Comparison of ENCODE assay signal across 51 mouse cellular contexts in genomic region chr10:99176911-99177310, GRCm38 (mm10). TPM values are rescaled to one million over a fixed set of nuclear protein-coding genes. Genes with fewer than 3 reads are reported as not detected.
"Had no signal": no experiment of that assay in that cellular context is flagged by ENCODE, and none has a peak within 500 bp of the region (broad histone marks: within the 10 kb centered on the region; RNA-seq: fewer than 3 reads in every experiment).

No protein-coding gene starts in this region.

- H3K9ac ChIP-seq: heart, embryonic 12.5 days; heart, embryonic 13.5 days; heart, embryonic 15.5 days; hindbrain, embryonic 12.5 days; hindbrain, embryonic 13.5 days; hindbrain, embryonic 14.5 days; hindbrain, embryonic 15.5 days; intestine, embryonic 15.5 days; kidney, embryonic 15.5 days had no signal

- H3K4me2 ChIP-seq: heart, embryonic 12.5 days; heart, embryonic 13.5 days; heart, embryonic 15.5 days; hindbrain, embryonic 12.5 days; hindbrain, embryonic 13.5 days; hindbrain, embryonic 14.5 days; hindbrain, embryonic 15.5 days; intestine, embryonic 15.5 days; kidney, embryonic 15.5 days had no signal

- DNase-seq: heart, adult 2 months; heart, postnatal 10 days; heart, postnatal 14 days; heart, postnatal 36 days; heart, postnatal 4 days; kidney, adult 11 months; kidney, adult 18-20 months; kidney, adult 2 months; kidney, adult 8-10 months; kidney, adult 9 months; kidney, postnatal 10 days; kidney, postnatal 14 days; kidney, postnatal 25 days; kidney, postnatal 36 days; kidney, postnatal 4 days; layer of hippocampus, adult 9-11 months; layer of hippocampus, postnatal 36 days had no signal

- H3K4me3 ChIP-seq: heart, adult 2 months; heart, embryonic 10.5 days; heart, embryonic 12.5 days; heart, embryonic 13.5 days; heart, embryonic 15.5 days; hindbrain, embryonic 10.5 days; hindbrain, embryonic 12.5 days; hindbrain, embryonic 13.5 days; hindbrain, embryonic 15.5 days; intestine, embryonic 15.5 days; kidney, embryonic 15.5 days; layer of hippocampus, adult 2 months had no signal

- H3K27ac ChIP-seq: heart, adult 2 months; heart, embryonic 10.5 days; heart, embryonic 13.5 days; heart, embryonic 15.5 days; hindbrain, embryonic 10.5 days; hindbrain, embryonic 12.5 days; hindbrain, embryonic 13.5 days; hindbrain, embryonic 14.5 days; hindbrain, embryonic 15.5 days; hindbrain, postnatal 0 days; intestine, embryonic 15.5 days; kidney, embryonic 15.5 days; kidney, postnatal 0 days; layer of hippocampus, adult 2 months had no signal

- H3K9me3 ChIP-seq: heart, embryonic 10.5 days; heart, embryonic 13.5 days; heart, embryonic 15.5 days; hindbrain, embryonic 10.5 days; hindbrain, embryonic 12.5 days; hindbrain, embryonic 15.5 days; intestine, embryonic 15.5 days; kidney, embryonic 15.5 days had no signal

- ATAC-seq: hindbrain, embryonic 16.5 days; hindbrain, postnatal 0 days; inflammation-experienced regulatory T-cells, adult 6 months; intestine, embryonic 15.5 days; intestine, embryonic 16.5 days; intestine, postnatal 0 days had no signal

- H3K27me3 ChIP-seq: heart, embryonic 12.5 days; heart, embryonic 13.5 days; heart, embryonic 15.5 days; hindbrain, embryonic 12.5 days; hindbrain, embryonic 13.5 days; hindbrain, embryonic 15.5 days; intestine, embryonic 15.5 days; kidney, embryonic 15.5 days had no signal

- H3K36me3 ChIP-seq: heart, embryonic 10.5 days; heart, embryonic 13.5 days; heart, embryonic 15.5 days; hindbrain, embryonic 15.5 days; intestine, embryonic 15.5 days had no signal

RNA-seq across cellular contexts. Expression of gene Phxr2, which starts 50.8 kb away (rescaled TPM):
- total RNA-seq: heart, adult 2 months; heart, adult 8-10 months; heart, postnatal 10 days; heart, postnatal 14 days; heart, postnatal 25 days; heart, postnatal 36 days; heart, postnatal 4 days; hematopoietic stem cell, adult 5-6 weeks; hindbrain, postnatal 0 days; layer of hippocampus, adult 18-20 months; layer of hippocampus, adult 2 months; layer of hippocampus, adult 8-10 months; layer of hippocampus, postnatal 10 days; layer of hippocampus, postnatal 14 days; layer of hippocampus, postnatal 25 days; layer of hippocampus, postnatal 36 days had no signal
- polyA plus RNA-seq: heart, adult 2 months; heart, embryonic 10.5 days; heart, embryonic 12.5 days; heart, embryonic 13.5 days; heart, embryonic 14.5 days; heart, embryonic 15.5 days; heart, embryonic 16.5 days; heart, postnatal 0 days; hindbrain, embryonic 10.5 days; hindbrain, embryonic 11.5 days; hindbrain, embryonic 13.5 days; hindbrain, embryonic 14.5 days; hindbrain, embryonic 15.5 days; hindbrain, postnatal 0 days; inflammation-experienced regulatory T-cells, adult 6 months; intestine, embryonic 14.5 days; intestine, embryonic 15.5 days; intestine, embryonic 16.5 days; intestine, postnatal 0 days; kidney, adult 2 months; kidney, embryonic 14.5 days; kidney, embryonic 15.5 days; kidney, embryonic 16.5 days; kidney, postnatal 0 days; large intestine, adult 2 months had no signal
